ENCODE assay signal across 8 mouse cellular contexts in the genomic region with DNA sequence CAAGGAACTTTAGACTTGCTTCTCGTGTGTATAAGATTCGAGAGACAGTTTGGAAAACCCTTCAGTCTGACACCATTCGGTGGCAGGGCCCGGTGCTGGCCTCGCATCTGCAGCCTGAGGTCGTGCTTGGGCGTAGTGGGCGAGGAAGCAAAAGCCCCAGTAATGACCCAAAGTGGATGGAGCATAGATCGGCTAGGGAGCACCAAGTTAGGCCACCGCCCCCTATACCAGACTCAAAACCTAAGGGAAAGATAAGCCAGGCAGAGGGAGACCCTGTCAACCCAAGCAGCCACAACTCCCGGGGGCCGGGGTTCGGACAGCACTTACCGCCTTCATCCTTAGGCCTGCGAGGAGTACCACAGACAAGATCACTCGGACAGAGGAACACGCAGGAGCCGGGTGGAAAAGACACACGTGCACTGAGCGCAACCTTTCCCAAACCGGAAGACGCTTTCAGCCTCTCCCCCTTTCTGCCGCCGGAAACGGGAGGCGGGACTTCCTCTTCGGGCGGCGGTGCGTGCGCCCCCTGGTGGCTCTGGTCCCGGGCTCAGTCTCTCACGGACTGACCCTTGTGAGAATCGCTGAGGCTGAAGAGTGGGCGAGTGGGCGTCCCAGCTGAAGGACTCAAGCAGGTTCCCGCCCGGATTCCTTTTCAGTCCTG. TPM values are rescaled to one million over a fixed set of nuclear protein-coding genes. Genes with fewer than 3 reads are reported as not detected.
DNase-seq lines count a peak whose midpoint lies in the region; ATAC-seq lines count a peak whose summit lies in the region.

Gene Noc3l, minus strand, starts transcription at position 472 of the 661 bp plus-strand sequence.

- under 1% methylated on average over 38 of the region's 38 CpGs for WGBS in hindbrain, embryonic 11.5 days

- no peaks in the 10 kb centered on the region for H3K9me3 ChIP-seq in hindbrain, embryonic 11.5 days (ENCODE audit: control insufficient read depth, low read length)

- no peaks in the 10 kb centered on the region for H3K4me1 ChIP-seq in hindbrain, embryonic 11.5 days (replicated peaks; ENCODE audit: control insufficient read depth, insufficient read depth, low read length)

- H3K27ac ChIP-seq in hindbrain, embryonic 11.5 days (ENCODE audit: low read depth, low read length), result no peak within 1 kb of the TSS

- DNase-seq in MN1 (ENCODE audit: low spot score), result peak; percentile 78
- DNase-seq in cerebellum, adult 9-10 months, result peak; percentile 91
- peak; percentile 97 for DNase-seq in hindbrain, embryonic 11.5 days (ENCODE audit: low spot score)
- DNase-seq in layer of hippocampus, postnatal 10 days (ENCODE audit: low spot score in 2 of 2), result peak; percentile 97 to 99
- DNase-seq in lung, postnatal 10 days, result peak; percentile 95
- DNase-seq in ovary, postnatal 36 days (ENCODE audit: low spot score), result peak; percentile 94
- peak; percentile 95 for DNase-seq in thymus, postnatal 25 days

- ATAC-seq in frontal cortex, adult (ENCODE audit: low TSS enrichment), result peak; percentile 100
- ATAC-seq in hindbrain, embryonic 11.5 days (ENCODE audit: low FRiP score), result peak; percentile 99

- H3K4me2 ChIP-seq in hindbrain, embryonic 11.5 days (replicated peaks; ENCODE audit: low read depth, low read length), result peak within 1 kb of the TSS; percentile 88

- H3K27me3 ChIP-seq in hindbrain, embryonic 11.5 days (ENCODE audit: control insufficient read depth, insufficient read depth, low read length), result no peaks in the 10 kb centered on the region

- H3K9ac ChIP-seq in hindbrain, embryonic 11.5 days (ENCODE audit: low read depth, low read length), result peak within 1 kb of the TSS; percentile 74

- peak within 1 kb of the TSS; percentile 69 for H3K4me3 ChIP-seq in hindbrain, embryonic 11.5 days (ENCODE audit: low read depth, low read length)

- H3K36me3 ChIP-seq in hindbrain, embryonic 11.5 days (ENCODE audit: control insufficient read depth, insufficient read depth, low read length), result no peaks in the 10 kb centered on the region

RNA-seq across cellular contexts. Expression of gene Noc3l, which starts in this region (rescaled TPM):
- 12.3 and 12.6 TPM in 2 replicates for polyA plus RNA-seq in hindbrain, embryonic 11.5 days (2014; fragmentation: Nextera tagmentation; extraction: Ambion mirVana)
- 10 to 100 TPM; 11.7 to 14.0 TPM for total RNA-seq in layer of hippocampus, postnatal 10 days (2021)
